Mouse (Mus musculus): ENCODE measurements around the gene Gm36028.
A peak's percentile ranks its signal among the peaks of the same experiment; 100 is the strongest.

The Gm36028 gene

DNA sequence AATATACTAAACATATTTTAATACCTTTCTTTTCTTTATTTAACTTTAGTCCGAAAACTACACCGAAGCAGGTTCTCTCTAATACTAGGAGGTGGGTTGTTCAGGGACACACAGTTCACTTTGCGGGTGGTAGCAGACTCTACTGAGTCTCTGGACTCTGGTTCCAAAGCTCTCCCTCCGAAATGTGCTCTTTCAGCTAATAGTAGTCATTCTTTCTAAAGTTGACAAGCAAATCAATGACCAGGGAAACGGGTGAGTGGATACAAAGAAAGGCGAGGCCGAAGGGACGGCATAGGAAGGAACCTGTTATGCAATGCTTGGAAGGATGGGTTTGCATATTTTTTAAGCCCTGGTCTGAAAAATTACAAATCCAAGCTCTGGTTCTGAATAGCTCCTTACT, 3.5 kb downstream of the Gm36028 start:
- DNase-seq, result no peak

DNA sequence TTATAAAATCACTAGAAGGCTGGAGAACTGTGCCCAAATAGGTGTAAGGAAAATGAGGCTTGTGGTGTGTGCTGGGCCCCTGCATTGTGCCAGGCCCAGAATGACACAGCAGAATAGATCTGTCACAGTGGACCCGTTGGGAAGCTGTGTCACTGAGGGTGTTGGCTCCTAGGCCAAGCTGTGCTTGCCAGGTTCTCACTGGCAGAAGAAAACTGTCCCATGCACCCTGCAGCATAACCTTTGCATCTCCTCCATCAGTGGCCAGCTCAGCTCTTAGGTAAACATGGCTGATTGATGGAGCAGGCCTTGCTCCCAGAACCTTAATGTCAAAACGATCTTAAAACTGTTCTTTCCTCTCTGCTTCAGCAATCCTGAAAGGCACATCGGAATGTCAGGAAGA, 4.6 kb downstream of the Gm36028 start:
- DNase-seq, result no peak

DNA sequence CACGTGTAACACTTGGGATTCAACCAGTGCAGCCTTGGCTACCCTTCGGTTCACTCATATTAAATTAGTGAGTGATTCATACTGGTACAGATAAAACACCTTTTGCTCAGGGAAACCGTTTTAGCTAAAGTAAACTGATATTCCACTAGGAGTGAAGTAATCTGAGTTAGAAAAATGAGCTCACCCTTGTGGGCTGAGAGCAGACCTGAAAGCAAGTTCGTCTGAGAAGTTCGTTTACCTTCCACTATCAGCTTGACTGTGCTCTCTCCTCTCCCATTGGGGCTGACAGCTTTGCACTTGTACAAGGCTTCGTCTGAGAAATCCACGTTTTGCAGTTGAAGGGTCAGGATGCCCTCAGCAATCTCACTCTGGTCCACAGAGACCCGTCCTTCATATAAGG, 5.4 kb downstream of the Gm36028 start:
- DNase-seq, result no peak

DNA sequence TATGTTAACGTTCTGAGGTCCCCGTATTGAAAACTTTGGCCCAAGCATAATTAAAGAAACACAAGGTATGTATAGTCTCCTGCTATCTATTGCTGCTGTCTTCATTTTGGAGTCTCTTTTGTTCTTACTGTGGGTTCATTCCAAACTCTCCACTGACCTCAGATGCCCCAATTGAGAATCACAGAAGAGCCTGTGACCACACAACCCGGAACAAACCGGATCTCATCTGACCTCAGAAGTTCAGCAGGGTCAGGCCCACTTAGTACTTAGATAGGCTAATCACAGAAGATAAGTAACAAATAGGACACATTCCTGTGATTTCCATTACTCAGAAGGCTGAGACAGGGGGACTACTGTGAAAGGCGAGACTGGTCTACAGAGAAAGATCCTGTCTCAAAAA, 6.4 kb downstream of the Gm36028 start:
- DNase-seq, result no peak

DNA sequence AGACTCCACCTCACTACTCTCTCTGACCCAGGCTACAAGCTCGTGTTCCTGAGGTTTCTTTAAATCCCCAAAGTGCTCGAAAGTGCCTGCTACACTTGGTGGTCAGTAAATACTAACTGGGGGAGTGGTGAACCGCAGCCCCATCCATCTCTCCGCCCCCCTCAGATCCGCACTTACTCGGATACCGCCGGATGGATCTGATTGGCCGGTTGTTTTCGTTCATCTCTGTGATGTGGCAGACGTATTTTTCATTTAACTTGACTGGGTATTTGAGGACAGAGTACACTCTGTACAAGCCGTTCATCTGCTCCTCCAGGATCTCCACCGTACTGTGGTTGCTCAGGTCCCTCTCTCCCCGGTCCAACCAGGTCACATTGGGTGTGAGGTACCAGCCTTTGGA, 6.9 kb downstream of the Gm36028 start:
- no peak for DNase-seq

DNA sequence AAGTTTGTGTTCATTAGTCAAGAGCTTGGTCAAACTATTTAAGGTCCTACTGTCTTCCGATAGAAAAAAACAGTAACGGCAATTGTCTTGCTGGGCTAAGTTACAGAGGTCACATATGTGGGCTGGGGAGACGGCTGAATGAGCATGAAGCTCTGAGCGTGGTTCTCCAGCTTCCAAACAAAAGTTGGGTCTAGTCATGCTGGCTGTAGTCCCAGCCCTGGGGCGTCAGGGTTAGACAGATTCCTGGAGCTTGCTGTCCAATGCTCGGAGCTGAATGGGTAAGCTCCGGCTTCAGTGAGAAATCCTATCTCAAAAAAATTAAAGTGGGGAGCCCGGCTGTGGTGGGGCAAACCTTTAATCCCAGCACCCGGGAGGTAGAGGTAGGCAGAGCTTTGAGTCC, 7.7 kb downstream of the Gm36028 start:
- peak; percentile 52 for DNase-seq

DNA sequence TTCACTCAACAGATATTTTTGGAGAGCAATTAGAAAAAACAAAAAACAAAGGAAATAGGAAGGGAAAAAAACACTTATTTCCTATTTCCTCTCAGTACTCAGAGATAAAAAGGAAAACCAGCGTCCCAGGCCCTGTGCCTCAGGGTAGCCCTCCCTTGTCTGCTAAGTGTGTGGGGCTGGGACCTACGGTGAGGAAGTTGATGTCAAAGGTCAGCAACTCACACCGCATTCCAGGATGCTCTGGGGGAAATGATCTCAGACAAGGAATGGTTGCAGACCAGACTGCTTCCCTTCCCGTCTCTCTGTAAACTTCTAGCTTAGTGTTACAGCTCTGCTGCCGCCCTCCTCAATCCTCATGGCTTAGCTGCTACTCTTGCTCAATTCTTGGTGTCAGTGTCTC, 9.6 kb downstream of the Gm36028 start:
- peak; percentile 27 to 44 for DNase-seq

DNA sequence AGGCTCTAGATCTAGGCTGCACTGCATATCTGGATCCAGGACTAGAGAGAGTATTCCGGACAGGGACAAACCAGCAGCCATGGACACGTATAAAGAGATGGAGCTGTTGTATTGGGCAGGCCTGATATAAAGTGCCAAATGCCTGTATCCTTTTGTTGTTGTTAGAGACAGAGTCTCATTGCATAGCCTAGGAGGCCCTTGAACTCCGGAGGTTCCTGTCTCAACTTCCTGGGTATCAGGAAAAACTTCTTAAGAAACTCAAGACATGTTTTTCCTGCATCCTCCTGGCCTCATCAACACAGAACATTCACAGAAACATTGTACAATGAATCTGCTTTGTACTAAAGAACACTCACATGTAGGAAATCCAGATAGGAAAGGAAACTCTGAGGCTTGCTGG, 13.9 kb downstream of the Gm36028 start:
- DNase-seq, result no peak

DNA sequence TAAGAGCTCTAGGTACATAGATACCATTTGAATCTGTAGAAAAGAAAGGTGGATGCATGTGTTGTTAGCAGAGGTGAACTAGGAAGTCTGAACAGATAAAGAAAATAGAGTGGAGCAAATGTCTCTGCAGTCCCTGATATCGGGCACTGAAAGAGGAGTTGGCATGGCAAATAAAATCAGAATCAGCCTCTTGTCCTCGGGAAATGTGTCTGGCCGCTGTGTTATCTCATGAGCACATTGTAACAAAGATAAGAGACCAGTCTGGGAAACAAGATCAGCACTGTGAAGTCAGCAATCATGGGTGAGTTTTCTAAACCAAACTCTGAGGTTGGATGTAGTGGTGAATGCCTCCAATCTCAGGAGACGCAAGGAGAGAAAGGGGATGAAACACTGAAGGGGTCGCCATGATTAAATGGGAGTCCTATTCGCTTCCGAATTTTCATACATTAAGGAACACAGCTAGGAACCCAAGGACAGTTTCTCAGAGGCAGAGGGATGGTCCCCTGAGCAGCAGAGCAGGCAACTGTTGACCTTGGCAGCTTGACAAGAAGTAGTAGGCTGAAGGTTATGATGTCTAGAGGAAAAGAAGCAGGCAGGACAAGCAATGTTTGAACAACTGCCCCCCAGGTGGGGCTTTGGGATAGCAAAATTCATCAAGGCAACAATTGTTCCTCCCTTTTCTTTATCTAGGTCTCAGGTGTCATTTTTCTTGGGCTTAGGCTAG, 15.6 kb downstream of the Gm36028 start:
- DNase-seq, result no peak

DNA sequence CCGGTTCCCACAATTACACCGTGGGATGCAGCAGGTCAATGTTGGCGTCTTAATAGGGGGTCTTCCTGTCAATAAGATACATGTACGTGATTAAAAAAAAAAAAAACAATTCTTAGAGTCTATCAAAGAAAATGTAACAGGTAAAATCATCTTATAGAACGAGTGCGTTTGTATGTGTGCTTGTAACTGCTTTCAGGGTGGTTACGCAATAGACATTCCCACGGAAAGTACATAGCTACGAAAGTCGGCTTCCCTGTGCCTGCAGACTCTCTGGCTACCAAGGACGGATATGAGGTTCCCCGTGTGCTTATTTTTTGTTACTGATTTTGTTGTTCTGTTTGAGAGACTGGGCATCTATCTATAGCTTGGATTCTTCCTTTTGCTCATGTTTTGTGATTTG, 17.2 kb downstream of the Gm36028 start:
- DNase-seq, result no peak

DNA sequence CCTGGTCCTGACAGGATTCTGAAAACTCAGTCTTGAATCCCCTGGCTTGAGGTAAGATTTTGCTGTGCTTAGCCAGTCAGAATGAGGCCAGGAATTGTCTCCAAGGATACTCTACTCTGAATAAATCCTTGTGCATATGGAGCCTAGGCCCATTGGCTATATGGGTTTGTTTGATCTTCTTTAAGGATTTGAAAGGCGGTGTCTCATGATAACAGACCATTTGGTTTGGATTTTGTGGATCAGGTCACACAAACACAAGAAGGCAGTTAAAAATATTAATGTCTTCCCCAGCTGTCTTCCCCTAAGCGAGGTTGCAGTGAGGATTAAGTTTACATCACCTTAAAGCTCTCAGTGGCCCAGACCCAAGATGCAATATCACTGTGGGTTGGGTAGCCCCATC, 18.5 kb downstream of the Gm36028 start:
- no peak for DNase-seq

DNA sequence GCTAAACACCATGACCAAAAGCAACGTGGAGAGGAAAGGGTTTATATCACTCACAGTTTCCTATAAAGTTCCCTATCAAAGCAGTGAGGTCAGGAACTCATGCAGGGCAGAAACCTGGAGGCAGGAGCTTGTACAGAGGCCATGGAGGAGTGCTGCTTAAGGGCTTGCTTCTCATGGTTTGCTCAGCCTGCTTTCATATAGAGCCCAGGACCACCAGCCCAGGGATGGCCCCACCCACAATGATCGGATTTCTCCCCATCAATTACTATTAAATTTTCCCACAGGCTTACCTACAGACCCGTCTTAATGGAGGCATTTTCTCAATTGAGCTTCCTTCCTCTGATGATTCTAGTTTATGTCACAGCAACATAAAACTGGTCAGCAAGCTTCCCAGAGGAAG, 23.4 kb downstream of the Gm36028 start:
- DNase-seq, result no peak

DNA sequence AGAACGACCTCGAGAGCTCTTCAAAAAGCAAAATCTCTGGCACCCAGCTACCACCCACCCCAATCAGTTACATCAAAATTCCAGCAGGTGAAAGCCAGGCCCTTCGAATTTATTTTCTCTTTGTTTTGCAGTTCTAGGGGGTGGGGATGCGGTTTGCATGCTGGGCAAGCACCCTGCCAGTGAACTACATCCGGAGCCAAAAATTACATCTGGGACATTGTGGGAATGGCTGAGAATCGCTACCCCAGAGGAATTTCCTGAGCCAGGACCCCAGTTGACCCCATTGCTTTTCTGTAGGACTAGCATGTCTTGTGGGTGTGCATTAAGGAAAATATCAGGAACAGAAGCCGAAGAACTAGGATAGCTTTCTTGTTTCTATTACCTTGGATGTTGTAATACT, 29.9 kb downstream of the Gm36028 start:
- DNase-seq, result no peak

DNA sequence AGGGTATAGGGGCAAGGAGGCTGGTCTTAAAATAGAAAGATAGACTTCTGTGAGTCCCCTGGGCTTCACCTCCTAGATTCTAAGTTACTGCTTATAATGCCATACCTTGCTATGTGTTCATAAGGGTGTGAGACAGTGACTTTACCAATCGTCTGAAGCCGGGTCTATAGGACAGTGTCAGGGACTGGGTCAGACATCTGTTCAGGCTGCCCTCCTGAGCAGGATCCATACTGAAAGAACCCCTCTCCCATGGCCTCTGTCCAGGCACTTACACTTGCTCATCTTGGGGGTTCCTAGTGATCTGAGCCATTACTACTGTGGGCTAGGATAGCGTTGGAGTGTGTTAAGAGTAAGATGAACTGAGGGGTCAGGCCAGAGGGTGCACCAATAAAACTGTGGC, 34.7 kb downstream of the Gm36028 start:
- no peak for DNase-seq

DNA sequence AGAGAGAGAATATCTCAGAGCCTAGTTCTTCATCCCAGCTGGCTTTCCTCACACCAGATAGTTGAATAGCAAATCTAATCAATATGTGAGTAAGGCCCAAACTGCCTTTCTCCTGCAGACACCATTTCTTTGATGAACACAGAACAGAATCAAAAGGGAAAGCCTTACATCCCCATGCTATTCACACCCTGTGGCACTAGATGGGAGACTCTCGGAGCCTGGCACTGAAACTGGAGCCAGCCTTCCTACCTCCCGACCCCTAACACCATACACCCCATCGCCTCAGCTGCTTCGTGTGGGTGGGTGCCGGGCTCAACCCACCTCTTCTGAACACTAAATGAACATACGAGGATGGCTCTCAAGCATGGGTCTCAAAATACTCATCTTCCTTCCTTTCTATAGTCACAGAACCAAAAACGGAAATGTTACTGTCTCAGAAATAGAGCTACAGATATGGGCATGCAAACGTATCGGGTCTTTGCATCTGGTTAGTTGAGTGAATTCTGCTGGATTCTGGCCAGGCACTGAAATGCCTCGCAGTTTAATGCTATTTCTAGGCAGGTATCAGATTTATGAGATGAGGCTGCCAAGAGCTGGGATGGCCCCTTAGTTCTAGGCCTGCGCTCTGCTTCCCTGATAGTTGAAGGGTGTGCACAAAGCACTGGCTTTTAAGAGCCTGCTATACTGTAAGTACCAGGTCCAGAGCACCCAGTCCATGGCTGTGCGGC, 36.0 kb downstream of the Gm36028 start:
- DNase-seq, result no peak

DNA sequence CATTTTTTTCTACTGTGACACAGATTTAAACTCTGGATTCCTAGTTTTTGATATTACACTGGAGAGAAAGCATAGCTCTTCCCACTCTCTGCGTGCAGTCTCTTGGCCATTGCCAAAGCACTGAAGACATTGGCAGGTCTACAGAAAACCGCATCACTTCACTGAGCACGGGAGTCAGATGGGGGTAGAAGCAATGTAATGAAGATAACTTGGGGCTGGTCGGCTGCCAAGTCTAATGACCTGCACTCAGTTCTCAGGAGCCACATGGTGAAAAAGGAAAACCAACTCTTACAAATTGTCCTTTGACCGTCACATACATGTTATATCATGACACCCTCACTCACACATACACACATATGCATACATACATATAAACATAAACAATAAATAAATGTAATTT, 37.0 kb downstream of the Gm36028 start:
- no peak for DNase-seq

DNA sequence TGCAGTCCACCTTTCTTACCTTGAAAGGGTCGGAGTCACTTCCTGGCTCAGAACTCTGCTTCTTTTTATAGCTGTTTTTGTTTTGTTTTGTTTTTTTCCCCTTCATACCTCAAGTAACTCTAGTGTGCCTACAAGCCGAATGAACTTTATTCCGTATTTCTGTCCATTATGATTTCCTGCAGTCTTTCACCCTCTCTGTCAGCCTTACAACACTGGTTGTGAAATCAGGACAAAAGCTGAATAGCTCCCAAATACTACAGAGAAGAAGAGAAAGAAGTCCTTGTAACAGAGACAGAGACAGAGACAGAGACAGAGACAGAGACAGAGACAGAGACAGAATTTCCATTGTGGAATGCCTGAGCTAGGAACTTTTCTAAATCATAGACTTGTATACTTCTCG, 43.0 kb downstream of the Gm36028 start:
- DNase-seq, result no peak

DNA sequence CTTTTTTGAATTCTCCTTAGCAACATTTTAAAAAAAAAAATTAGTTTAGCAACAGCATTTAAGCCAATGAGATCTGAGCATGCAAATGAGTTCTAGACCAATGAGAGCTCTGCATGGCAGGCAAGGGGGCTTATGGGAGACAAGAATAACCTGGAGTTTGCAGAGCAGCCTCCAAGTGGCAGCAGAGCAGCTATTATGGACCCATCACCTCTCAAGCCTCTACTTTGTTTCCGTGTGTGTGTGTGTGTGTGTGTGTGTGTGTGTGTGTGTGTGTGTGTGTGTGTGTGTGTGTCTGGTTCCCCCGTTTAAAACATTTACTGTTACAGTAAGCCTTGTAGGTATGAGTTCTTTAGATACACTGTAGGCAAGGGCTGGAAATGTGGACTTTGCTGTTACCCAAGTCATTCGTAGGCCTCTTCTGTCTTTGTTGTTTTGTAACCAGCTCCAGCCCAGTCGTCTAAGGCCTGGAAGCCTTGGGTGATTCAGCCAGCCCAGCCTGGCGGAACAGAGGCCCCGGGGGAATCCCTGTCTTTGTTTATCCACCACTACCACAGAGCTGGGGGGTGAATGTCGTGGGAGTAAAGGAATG, 46.5 kb downstream of the Gm36028 start:
- DNase-seq, result peak; percentile 78 to 88

DNA sequence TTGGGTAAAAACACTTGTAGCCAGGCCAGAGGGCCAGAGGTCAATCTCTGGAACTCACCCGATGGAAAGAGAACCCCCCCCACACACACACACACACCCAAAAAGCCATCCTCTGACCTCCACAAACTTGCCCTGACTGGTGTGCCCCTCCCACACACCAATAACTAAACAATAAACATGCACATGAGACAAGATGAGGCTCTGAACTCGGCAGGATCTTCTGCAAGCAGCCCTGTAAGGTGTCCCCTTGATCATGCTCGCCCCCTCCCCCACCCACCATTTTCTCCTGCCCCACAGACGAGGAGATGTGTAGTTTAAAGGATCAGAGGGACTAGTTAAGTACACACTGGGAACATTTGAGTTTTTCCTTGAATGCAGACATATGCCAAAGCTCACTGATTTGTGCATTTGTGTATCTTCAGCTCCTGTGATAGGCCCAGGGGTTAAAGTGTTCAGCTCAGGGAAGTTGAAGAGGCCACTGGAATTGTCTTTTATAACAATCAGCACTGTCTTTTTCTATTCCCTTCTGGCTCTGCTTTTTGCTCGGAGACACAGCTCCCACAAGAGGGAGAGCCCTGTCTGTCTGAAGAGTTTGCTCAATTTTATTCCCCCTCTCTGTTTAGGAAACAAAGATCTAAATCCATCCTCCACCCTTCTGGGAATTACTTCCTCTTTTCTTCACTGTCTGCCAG, 47.1 kb downstream of the Gm36028 start:
- peak; percentile 35 to 36 for DNase-seq

DNA sequence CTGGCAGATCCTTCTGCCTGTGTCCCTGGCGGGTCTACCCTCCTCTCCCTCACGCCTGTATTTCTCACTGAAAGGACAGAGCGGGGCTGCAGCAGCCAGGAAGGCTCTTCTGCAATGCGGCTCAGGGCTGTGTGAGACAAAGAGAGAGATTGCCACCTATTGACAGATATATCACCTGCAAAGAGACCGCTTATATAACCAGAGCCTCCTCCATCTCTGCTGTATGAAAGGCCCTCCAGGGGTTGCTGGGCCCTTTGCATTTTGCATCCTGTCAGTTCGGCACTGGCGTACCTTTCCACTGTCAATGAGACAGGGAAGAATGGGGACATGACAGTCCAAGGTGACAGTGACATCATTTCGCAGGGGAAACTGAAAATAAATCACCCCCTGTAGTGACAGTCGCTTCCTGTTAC, 48.5 kb downstream of the Gm36028 start:
- DNase-seq, result peak in 1 of 2 experiments; percentile 52

DNA sequence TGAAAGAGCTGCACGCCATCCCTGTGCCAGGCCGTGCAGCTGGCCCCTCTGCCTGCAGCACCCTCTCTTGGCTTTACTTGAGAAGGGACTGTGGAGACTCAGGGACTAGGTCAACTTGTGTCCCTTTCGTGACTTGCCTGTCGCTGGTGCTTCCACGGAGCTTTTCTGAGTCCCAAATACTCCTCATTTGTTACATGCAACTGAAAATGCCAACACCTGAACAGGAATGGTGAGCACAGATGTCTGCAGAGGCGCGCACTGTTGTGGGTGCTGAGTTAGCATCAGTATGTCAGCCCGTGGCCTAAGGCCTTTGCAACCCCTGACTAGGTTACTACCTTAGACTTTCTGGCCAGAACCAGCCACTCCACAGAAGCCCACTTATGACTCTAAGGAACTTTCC, 49.1 kb downstream of the Gm36028 start:
- DNase-seq, result no peak

DNA sequence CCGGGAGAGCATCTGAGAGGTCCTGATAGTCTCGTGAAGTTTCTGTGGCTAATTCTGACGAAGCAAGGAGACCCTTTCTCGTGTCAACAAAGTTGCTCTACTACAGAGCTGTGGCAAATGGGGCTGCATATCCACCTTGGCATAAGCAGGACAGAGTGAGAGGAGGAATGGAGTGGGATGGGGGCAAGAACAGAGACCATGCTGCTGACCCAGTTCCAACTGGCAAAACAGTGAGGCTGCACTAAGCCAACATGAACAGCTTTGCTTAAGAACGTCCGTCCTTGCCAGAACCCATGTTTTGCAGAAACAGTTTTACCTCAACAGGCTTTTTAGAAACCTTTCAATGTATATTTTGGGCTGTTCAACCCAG, 51.3 kb downstream of the Gm36028 start:
- DNase-seq, result peak in 1 of 2 experiments; percentile 32

DNA sequence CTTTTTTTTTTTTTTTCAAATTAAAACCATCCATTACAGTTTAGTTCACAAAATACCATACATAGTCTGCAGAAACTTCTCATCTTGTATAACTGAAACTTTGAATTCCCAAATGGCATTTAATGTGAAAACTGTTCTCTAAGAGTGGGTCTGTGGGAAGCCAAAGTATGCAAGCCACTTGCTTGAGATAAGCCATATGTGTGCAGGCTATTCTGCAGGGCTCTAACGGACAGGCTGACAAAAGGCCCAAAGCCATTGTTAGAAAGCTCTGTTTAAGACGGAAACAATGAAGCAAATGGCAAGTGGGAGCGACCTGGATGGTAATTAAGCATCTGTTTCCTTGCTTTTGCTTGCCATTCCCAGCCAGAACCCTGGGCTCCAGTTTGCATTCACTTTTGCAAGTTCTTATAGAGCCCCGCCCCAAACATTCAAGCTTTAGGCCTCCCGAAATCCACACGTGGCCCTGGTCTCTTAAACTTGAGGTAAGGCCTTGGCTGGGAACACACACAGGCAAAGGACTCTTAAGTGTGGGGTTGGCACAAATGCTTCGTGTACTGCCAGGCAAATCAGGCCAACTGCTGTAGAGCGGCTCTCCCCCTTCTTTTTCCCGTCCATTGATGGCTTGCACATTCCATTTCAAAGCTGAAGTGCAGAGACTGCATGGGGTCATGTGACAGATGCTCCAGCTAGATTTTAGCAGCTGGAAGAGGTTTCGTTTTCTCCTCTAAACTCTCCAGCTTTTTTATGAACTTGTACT, 51.9 kb downstream of the Gm36028 start:
- peak; percentile 46 to 63 for DNase-seq
